Mouse (Mus musculus): ENCODE results near the gene Thsd4. TPM values are rescaled to one million over a fixed set of nuclear protein-coding genes. Genes with fewer than 3 reads are reported as not detected.

Gene Thsd4
- polyA plus RNA-seq, 1 experiment from 2014 or later: 1.2 TPM

GRCm38 (mm10) chr9:60269807-60270206, 252.0 kb downstream of the Thsd4 start:
- no peak for DNase-seq (ENCODE audit: low spot score)

- DNase-seq (ENCODE audit: low spot score): no peak
Measured at GRCm38 (mm10) chr9:60267273-60267626, 254.6 kb downstream of the Thsd4 start.

- no peak for DNase-seq (ENCODE audit: low spot score)
Measured at GRCm38 (mm10) chr9:60266583-60267272, 255.1 kb downstream of the Thsd4 start.

- no peak for DNase-seq (ENCODE audit: low spot score)
Measured at GRCm38 (mm10) chr9:60264586-60265325, 257.1 kb downstream of the Thsd4 start.

- no peak for DNase-seq (ENCODE audit: low spot score)
Measured at GRCm38 (mm10) chr9:60262515-60263140, 259.2 kb downstream of the Thsd4 start.

- DNase-seq (ENCODE audit: low spot score): no peak
Measured at GRCm38 (mm10) chr9:60259626-60260025, 262.2 kb downstream of the Thsd4 start.

GRCm38 (mm10) chr9:60251765-60252164, 270.1 kb downstream of the Thsd4 start:
- DNase-seq (ENCODE audit: low spot score): no peak

GRCm38 (mm10) chr9:60250403-60250802, 271.4 kb downstream of the Thsd4 start:
- DNase-seq (ENCODE audit: low spot score): no peak

- no peak for DNase-seq (ENCODE audit: low spot score)
Measured at GRCm38 (mm10) chr9:60247998-60248397, 273.8 kb downstream of the Thsd4 start.

GRCm38 (mm10) chr9:60244943-60245342, 276.9 kb downstream of the Thsd4 start:
- DNase-seq (ENCODE audit: low spot score): peak; percentile 65

- DNase-seq (ENCODE audit: low spot score): no peak
Measured at GRCm38 (mm10) chr9:60243503-60243902, 278.3 kb downstream of the Thsd4 start.

- peak; percentile 17 for DNase-seq (ENCODE audit: low spot score)
Measured at GRCm38 (mm10) chr9:60237667-60238066, 284.2 kb downstream of the Thsd4 start.

- no peak for DNase-seq (ENCODE audit: low spot score)
Measured at GRCm38 (mm10) chr9:60236155-60236554, 285.7 kb downstream of the Thsd4 start.

GRCm38 (mm10) chr9:60234233-60235115, 287.4 kb downstream of the Thsd4 start:
- DNase-seq (ENCODE audit: low spot score): no peak

GRCm38 (mm10) chr9:60231981-60232881, 289.6 kb downstream of the Thsd4 start:
- DNase-seq (ENCODE audit: low spot score): no peak

- no peak for DNase-seq (ENCODE audit: low spot score)
Measured at GRCm38 (mm10) chr9:60229496-60229895, 292.4 kb downstream of the Thsd4 start.

GRCm38 (mm10) chr9:60227727-60228126, 294.1 kb downstream of the Thsd4 start:
- DNase-seq (ENCODE audit: low spot score): no peak

GRCm38 (mm10) chr9:60226679-60227078, 295.2 kb downstream of the Thsd4 start:
- no peak for DNase-seq (ENCODE audit: low spot score)

GRCm38 (mm10) chr9:60226155-60226554, 295.7 kb downstream of the Thsd4 start:
- no peak for DNase-seq (ENCODE audit: low spot score)

- DNase-seq (ENCODE audit: low spot score): no peak
Measured at GRCm38 (mm10) chr9:60225453-60225852, 296.4 kb downstream of the Thsd4 start.
